Mouse (Mus musculus) naive thymus-derived CD4-positive, alpha-beta T cell, adult 2 months (primary cell): ENCODE data around the gene S100a1.

Source experiments
- DNase-seq: peaks from one replicate; pipeline ENCODE4 v3.0.0-alpha.2; 2011; ENCODE audit warnings: low read depth

Gene S100a1

GRCm38 (mm10) chr3:90465081-90465685 lies 49.0 kb downstream of the S100a1 start:
- DNase-seq = peak; percentile 52

- no peak for DNase-seq
These were observed 49.6 kb downstream of the S100a1 start for GRCm38 (mm10) chr3:90464552-90465080.

- DNase-seq = no peak
These were observed 51.6 kb downstream of the S100a1 start for GRCm38 (mm10) chr3:90462579-90462978.

GRCm38 (mm10) chr3:90461935-90462334 lies 52.3 kb downstream of the S100a1 start:
- no peak for DNase-seq
